Mouse (Mus musculus): ENCODE results near the gene St3gal5.

- TF ChIP-seq CTCF (IDR thresholded peaks at IDR 0.05; ENCODE audit: insufficient read depth, low read length) (no peak), POLR2A (IDR thresholded peaks at IDR 0.05; ENCODE audit: borderline replicate concordance, extremely low read depth, low read depth, low read length) (no peak)
Observed at GRCm38 (mm10) chr6:72056548-72056947, 40.8 kb upstream of the St3gal5 start.
